Mouse (Mus musculus) intestine, postnatal 0 days (tissue): ENCODE measurements around the gene Secisbp2. TPM values are rescaled to one million over a fixed set of nuclear protein-coding genes. Genes with fewer than 3 reads are reported as not detected.

Experiments used
- ATAC-seq: fragments of 200-750 bp; cut with Nextera tagmentation; 2 replicates; pipeline ENCODE4 v1.8.0; 2017; ENCODE audit warnings: mild to moderate bottlenecking, moderate TSS enrichment, moderate library complexity
- H3K27ac ChIP-seq: fragments of 300-500 bp; sonication (generic); 2 replicates; pipeline ENCODE4 v1.5.1; 2014; ENCODE audit warnings: mild to moderate bottlenecking, low read depth, low read length, moderate library complexity
- H3K27me3 ChIP-seq: fragments of 300-500 bp; sonication (generic); replicated peaks from 2 replicates; pipeline ENCODE4 v1.6.1; 2014; ENCODE audit warnings: low read length, mixed read lengths; ENCODE audit not compliant: control insufficient read depth, insufficient read depth
- H3K36me3 ChIP-seq: fragments of 300-500 bp; sonication (generic); 2 replicates; pipeline ENCODE4 v1.6.1; 2014; ENCODE audit warnings: mild to moderate bottlenecking, moderate library complexity; ENCODE audit not compliant: control insufficient read depth, insufficient read depth
- H3K4me1 ChIP-seq: fragments of 300-500 bp; sonication (generic); replicated peaks from 2 replicates; pipeline ENCODE4 v1.6.1; 2014; ENCODE audit warnings: antibody characterized with exemption, low read length, mixed read lengths; ENCODE audit not compliant: control insufficient read depth, insufficient read depth
- H3K4me2 ChIP-seq: fragments of 300-500 bp; sonication (generic); replicated peaks from 2 replicates; pipeline ENCODE4 v1.6.1; 2014; ENCODE audit warnings: low read depth, mild to moderate bottlenecking, moderate library complexity
- H3K4me3 ChIP-seq: fragments of 300-500 bp; sonication (generic); 2 replicates; pipeline ENCODE4 v1.5.1; 2014; ENCODE audit warnings: low read depth, low read length
- H3K9ac ChIP-seq: fragments of 300-500 bp; sonication (generic); 2 replicates; pipeline ENCODE4 v1.6.1; 2014; ENCODE audit warnings: mild to moderate bottlenecking, low read depth, low read length
- H3K9me3 ChIP-seq: fragments of 300-500 bp; sonication (generic); 2 replicates; pipeline ENCODE4 v1.6.1; 2016; ENCODE audit warnings: mixed run types; ENCODE audit not compliant: control insufficient read depth
- CTCF ChIP-seq: sonication (generic); IDR thresholded peaks from 2 replicates; pipeline ENCODE4 v1.5.1; 2016; ENCODE audit warnings: low read depth, mild to moderate bottlenecking, control low read depth, antibody characterized with exemption, moderate library complexity
- WGBS: fragments of 180-500 bp; shearing (Covaris S2); extraction: QIAGEN DNeasy Blood & Tissue Kit; methylation state at CpG from one replicate; pipeline ENCODE4 v1.1.7; 2014; 5-methylcytosine and 5-hydroxymethylcytosine counted together
- polyA plus RNA-seq: library from polyadenylated mRNA; unstranded; fragments of >200 nt; fragmentation: Nextera tagmentation; extraction: Ambion mirVana; gene quantifications from 2 replicates; pipeline ENCODE4 v1.2.1, GENCODE M21; 2015

Secisbp2 gene
- polyA plus RNA-seq, 1 experiment from 2014 or later, result 20.2 TPM

- no peak overlapping the region for H3K4me3 ChIP-seq
- H3K27ac ChIP-seq, result no peak overlapping the region
- WGBS, result 70% methylated on average over 22 of the region's 22 CpGs
- H3K36me3 ChIP-seq, result 0 out of 2 replicates have a peak, but pooled peaks cover 4% of the 10 kb centered on the region
- ATAC-seq, result no peak
- no peak overlapping the region for H3K9ac ChIP-seq
- no peaks in the 10 kb centered on the region for H3K9me3 ChIP-seq
- H3K4me2 ChIP-seq, result peak overlapping the region; percentile 28; the same call in 1 of the 2 replicates
- no peak for TF ChIP-seq CTCF
- H3K27me3 ChIP-seq, result no peaks in the 10 kb centered on the region
- H3K4me1 ChIP-seq, result 0 out of 2 replicates have a peak, but pooled peaks cover 3% of the 10 kb centered on the region
These were observed 54.7 kb downstream of the Secisbp2 start for GRCm38 (mm10) chr13:51705882-51706854.

DNA sequence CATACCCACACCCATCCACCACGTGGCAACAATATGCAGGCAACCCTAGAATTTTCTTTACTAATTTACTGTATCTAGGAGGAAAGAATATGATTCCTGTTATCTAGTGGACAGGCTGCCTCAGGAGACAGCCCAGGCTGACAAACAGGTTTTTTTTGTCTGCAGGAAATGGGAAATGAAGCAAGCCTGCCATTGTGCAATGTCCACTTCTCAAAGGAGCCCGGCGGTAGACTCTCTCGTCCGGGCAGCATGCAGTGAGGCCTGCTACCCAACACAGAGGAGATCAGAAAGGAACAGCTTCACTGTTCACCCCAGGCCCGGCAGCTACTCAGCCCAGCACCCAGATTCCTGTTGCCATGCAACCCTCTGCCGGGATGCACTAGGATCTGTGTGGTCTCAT is 59.2 kb downstream of the Secisbp2 start:
- no peak overlapping the region for H3K9ac ChIP-seq

GRCm38 (mm10) chr13:51712022-51712421 is 60.5 kb downstream of the Secisbp2 start:
- TF ChIP-seq CTCF, result no peak
- H3K4me1 ChIP-seq, result 0 out of 2 replicates have a peak, but pooled peaks cover 3% of the 10 kb centered on the region
- 94% methylated on average over 8 of the region's 8 CpGs for WGBS

More for the DNA sequence above, 59.2 kb downstream of the Secisbp2 start:
- ATAC-seq, result peak; percentile 53
- H3K27ac ChIP-seq, result no peak overlapping the region
- no peak for TF ChIP-seq CTCF
- H3K4me3 ChIP-seq, result no peak overlapping the region
- 0 out of 2 replicates have a peak, but pooled peaks cover 3% of the 10 kb centered on the region for H3K4me1 ChIP-seq
- H3K27me3 ChIP-seq, result no peaks in the 10 kb centered on the region
- H3K36me3 ChIP-seq, result no peaks in the 10 kb centered on the region
- WGBS, result 30% methylated on average over 7 of the region's 7 CpGs
- no peak overlapping the region for H3K4me2 ChIP-seq
- H3K9me3 ChIP-seq, result no peaks in the 10 kb centered on the region

GRCm38 (mm10) chr13:51716350-51717263 is 65.1 kb downstream of the Secisbp2 start:
- H3K9ac ChIP-seq, result no peak overlapping the region
- H3K9me3 ChIP-seq, result no peaks in the 10 kb centered on the region
- no peaks in the 10 kb centered on the region for H3K4me1 ChIP-seq
- H3K27me3 ChIP-seq, result no peaks in the 10 kb centered on the region
- WGBS, result 73% methylated on average over 8 of the region's 8 CpGs
- no peak overlapping the region for H3K27ac ChIP-seq
- ATAC-seq, result no peak
- H3K36me3 ChIP-seq, result 0 out of 2 replicates have a peak, but pooled peaks cover 4% of the 10 kb centered on the region
- H3K4me3 ChIP-seq, result no peak overlapping the region
- TF ChIP-seq CTCF, result no peak
- no peak overlapping the region for H3K4me2 ChIP-seq

More at GRCm38 (mm10) chr13:51712022-51712421, 60.5 kb downstream of the Secisbp2 start:
- Histone ChIP-seq H3K9ac (no peak overlapping the region), H3K4me2 (no peak overlapping the region), H3K27me3 (no peaks in the 10 kb centered on the region), H3K27ac (no peak overlapping the region), H3K9me3 (no peaks in the 10 kb centered on the region), H3K4me3 (no peak overlapping the region), H3K36me3 (no peaks in the 10 kb centered on the region)
- no peak for ATAC-seq

DNA sequence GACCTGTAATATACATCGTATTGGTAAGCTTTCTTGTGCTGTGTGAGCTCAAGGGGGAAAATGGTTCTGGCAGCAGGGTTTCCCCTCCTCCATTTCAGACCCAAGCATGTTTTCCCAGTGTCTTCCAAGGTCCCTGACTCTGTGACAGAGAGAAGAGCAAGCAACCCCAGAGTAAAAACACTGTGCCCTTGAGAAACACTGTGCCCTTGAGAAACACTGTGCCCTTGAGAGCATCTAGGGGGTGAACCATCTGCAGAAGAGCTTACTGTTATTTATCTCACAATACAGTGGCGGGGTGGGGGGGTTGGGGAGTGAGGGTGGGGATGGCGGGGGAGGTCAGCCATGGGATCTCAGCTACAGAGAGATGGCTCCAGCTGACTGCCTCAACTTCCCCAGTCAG is 67.8 kb downstream of the Secisbp2 start:
- 88% methylated on average over 3 of the region's 3 CpGs for WGBS

GRCm38 (mm10) chr13:51720556-51720955 is 69.1 kb downstream of the Secisbp2 start:
- no peaks in the 10 kb centered on the region for H3K4me1 ChIP-seq
- H3K27me3 ChIP-seq, result no peaks in the 10 kb centered on the region
- no peak overlapping the region for H3K9ac ChIP-seq
- no peak overlapping the region for H3K4me3 ChIP-seq
- no peaks in the 10 kb centered on the region for H3K9me3 ChIP-seq
- H3K36me3 ChIP-seq, result 0 out of 2 replicates have a peak, but pooled peaks cover 4% of the 10 kb centered on the region
- no peak for TF ChIP-seq CTCF
- 89% methylated on average over 4 of the region's 4 CpGs for WGBS
- ATAC-seq, result no peak
- no peak overlapping the region for H3K27ac ChIP-seq
- H3K4me2 ChIP-seq, result no peak overlapping the region

More for the DNA sequence above, 67.8 kb downstream of the Secisbp2 start:
- no peaks in the 10 kb centered on the region for H3K4me1 ChIP-seq
- no peaks in the 10 kb centered on the region for H3K27me3 ChIP-seq
- no peak for ATAC-seq
- H3K9ac ChIP-seq, result no peak overlapping the region
- TF ChIP-seq CTCF, result no peak
- no peak overlapping the region for H3K27ac ChIP-seq
- no peaks in the 10 kb centered on the region for H3K9me3 ChIP-seq
- no peak overlapping the region for H3K4me3 ChIP-seq
- 0 out of 2 replicates have a peak, but pooled peaks cover 4% of the 10 kb centered on the region for H3K36me3 ChIP-seq
- H3K4me2 ChIP-seq, result no peak overlapping the region
